Mouse (Mus musculus) liver, embryonic 12.5 days (tissue): Measurements from ENCODE around the gene Bmp8b. TPM values are rescaled to one million over a fixed set of nuclear protein-coding genes. Genes with fewer than 3 reads are reported as not detected.

Experiments used
- ATAC-seq: fragments of 200-750 bp; cut with Nextera tagmentation; 2 replicates; pipeline ENCODE4 v1.8.0; 2017; ENCODE audit warnings: moderate number of reproducible peaks, mild to moderate bottlenecking, moderate library complexity
- H3K27ac ChIP-seq: fragments of 300-500 bp; sonication (generic); 2 replicates; pipeline ENCODE4 v1.5.1; 2016; ENCODE audit warnings: mild to moderate bottlenecking
- H3K27me3 ChIP-seq: fragments of 300-500 bp; sonication (generic); replicated peaks from 2 replicates; pipeline ENCODE4 v1.6.1; 2016; ENCODE audit warnings: mild to moderate bottlenecking, moderate library complexity
- H3K36me3 ChIP-seq: fragments of 300-500 bp; sonication (generic); 2 replicates; pipeline ENCODE4 v1.6.1; 2016; ENCODE audit warnings: mild to moderate bottlenecking, moderate library complexity
- H3K4me1 ChIP-seq: fragments of 300-500 bp; sonication (generic); 2 replicates; pipeline ENCODE4 v1.6.1; 2016
- H3K4me2 ChIP-seq: fragments of 300-500 bp; sonication (generic); 2 replicates; pipeline ENCODE4 v1.6.1; 2016; ENCODE audit warnings: mild to moderate bottlenecking, moderate library complexity
- H3K4me3 ChIP-seq: fragments of 300-500 bp; sonication (generic); 2 replicates; pipeline ENCODE4 v1.5.1; 2016; ENCODE audit warnings: mild to moderate bottlenecking, moderate library complexity
- H3K9ac ChIP-seq: fragments of 300-500 bp; sonication (generic); 2 replicates; pipeline ENCODE4 v1.6.1; 2016; ENCODE audit warnings: mild to moderate bottlenecking, moderate library complexity
- H3K9me3 ChIP-seq: fragments of 300-500 bp; sonication (generic); replicated peaks from 2 replicates; pipeline ENCODE4 v1.6.1; 2016; ENCODE audit warnings: mild to moderate bottlenecking, moderate library complexity
- WGBS: fragments of 180-500 bp; shearing (Covaris S2); methylation state at CpG from one replicate; pipeline ENCODE4 v1.1.7; 2016; ENCODE audit not compliant: insufficient replicate concordance; 5-methylcytosine and 5-hydroxymethylcytosine counted together
- polyA plus RNA-seq: library from polyadenylated mRNA; unstranded; fragments of >200 nt; fragmentation: Nextera tagmentation; extraction: Ambion mirVana; gene quantifications from 2 replicates; pipeline ENCODE4 v1.2.1, GENCODE M21; 2016

Gene Bmp8b
- 1.3 and 1.5 TPM in 2 replicates for polyA plus RNA-seq

GRCm38 (mm10) chr4:123104651-123105450 is at the start of gene Bmp8b:
TSS of gene Bmp8b (plus strand) at chr4:123105165.
- Histone ChIP-seq H3K36me3 (no peaks in the 10 kb centered on the region), H3K9me3 (no peaks in the 10 kb centered on the region; the same call in 1 of the 2 replicates), H3K27me3 (peaks cover 64% of the 10 kb centered on the region), H3K4me3 (peak within 1 kb of the TSS; percentile 41), H3K4me2 (peak within 1 kb of the TSS; percentile 56), H3K9ac (0 out of 2 replicates have a peak within 1 kb of the TSS, but pooled peaks have one; percentile 7), H3K4me1 (peaks cover 9% of the 10 kb centered on the region), H3K27ac (no peak within 1 kb of the TSS)
- peak; percentile 52 for ATAC-seq
- 9% methylated on average over 75 of the region's 75 CpGs for WGBS

- H3K9ac ChIP-seq = no peak overlapping the region
- H3K4me3 ChIP-seq = no peak overlapping the region
- ATAC-seq = no peak
- peaks cover 49% of the 10 kb centered on the region for H3K36me3 ChIP-seq
- no peak overlapping the region for H3K27ac ChIP-seq
- H3K27me3 ChIP-seq = no peaks in the 10 kb centered on the region
- H3K4me2 ChIP-seq = no peak overlapping the region
- H3K9me3 ChIP-seq = no peaks in the 10 kb centered on the region
- H3K4me1 ChIP-seq = no peaks in the 10 kb centered on the region
- WGBS = 75% methylated on average over 3 of the region's 3 CpGs
Observed at GRCm38 (mm10) chr4:123056560-123057109, 48.3 kb upstream of the Bmp8b start.

- no peaks in the 10 kb centered on the region for H3K27me3 ChIP-seq
- no peaks in the 10 kb centered on the region for H3K9me3 ChIP-seq
- H3K4me1 ChIP-seq = no peaks in the 10 kb centered on the region
- WGBS = 34% methylated on average over 1 of the region's 1 CpGs
- H3K36me3 ChIP-seq = peaks cover 36% of the 10 kb centered on the region
- peak; percentile 54; the same call in 1 of the 2 replicates for ATAC-seq
- no peak overlapping the region for H3K9ac ChIP-seq
- H3K27ac ChIP-seq = no peak overlapping the region
- no peak overlapping the region for H3K4me2 ChIP-seq
- H3K4me3 ChIP-seq = no peak overlapping the region
Observed at GRCm38 (mm10) chr4:123057957-123058356, 47.0 kb upstream of the Bmp8b start.

- H3K27ac ChIP-seq = no peak overlapping the region
- H3K4me1 ChIP-seq = no peaks in the 10 kb centered on the region
- peaks cover 4% of the 10 kb centered on the region; the same call in 1 of the 2 replicates for H3K27me3 ChIP-seq
- H3K36me3 ChIP-seq = no peaks in the 10 kb centered on the region
- H3K4me3 ChIP-seq = no peak overlapping the region
- no peak overlapping the region for H3K4me2 ChIP-seq
- H3K9ac ChIP-seq = no peak overlapping the region
- ATAC-seq = no peak
- H3K9me3 ChIP-seq = no peaks in the 10 kb centered on the region
- WGBS = 58% methylated on average over 5 of the region's 5 CpGs
Observed at GRCm38 (mm10) chr4:123061744-123062143, 43.2 kb upstream of the Bmp8b start.

GRCm38 (mm10) chr4:123068646-123069045 is 36.3 kb upstream of the Bmp8b start:
- ATAC-seq = no peak
- no peak overlapping the region for H3K27ac ChIP-seq
- H3K36me3 ChIP-seq = no peaks in the 10 kb centered on the region
- H3K4me2 ChIP-seq = no peak overlapping the region
- no peaks in the 10 kb centered on the region for H3K9me3 ChIP-seq
- H3K27me3 ChIP-seq = peaks cover 31% of the 10 kb centered on the region
- no peak overlapping the region for H3K4me3 ChIP-seq
- peaks cover 11% of the 10 kb centered on the region for H3K4me1 ChIP-seq
- H3K9ac ChIP-seq = no peak overlapping the region
- WGBS = 26% methylated on average over 6 of the region's 6 CpGs

- H3K4me1 ChIP-seq = peaks cover 11% of the 10 kb centered on the region
- H3K4me3 ChIP-seq = peak overlapping the region; percentile 32
- ATAC-seq = peak; percentile 76
- H3K27ac ChIP-seq = no peak overlapping the region
- no peak overlapping the region for H3K9ac ChIP-seq
- H3K4me2 ChIP-seq = peak overlapping the region; percentile 56
- peaks cover 40% of the 10 kb centered on the region for H3K27me3 ChIP-seq
- H3K36me3 ChIP-seq = no peaks in the 10 kb centered on the region
- no peaks in the 10 kb centered on the region for H3K9me3 ChIP-seq
- WGBS = 3% methylated on average over 13 of the region's 13 CpGs
Observed at GRCm38 (mm10) chr4:123071266-123071966, 33.5 kb upstream of the Bmp8b start.

GRCm38 (mm10) chr4:123076928-123077327 is 28.0 kb upstream of the Bmp8b start:
- H3K9me3 ChIP-seq = no peaks in the 10 kb centered on the region
- ATAC-seq = no peak
- H3K27ac ChIP-seq = no peak overlapping the region
- WGBS = 68% methylated on average over 8 of the region's 8 CpGs
- no peak overlapping the region for H3K4me3 ChIP-seq
- H3K36me3 ChIP-seq = no peaks in the 10 kb centered on the region
- no peak overlapping the region for H3K9ac ChIP-seq
- H3K4me1 ChIP-seq = peaks cover 16% of the 10 kb centered on the region
- H3K4me2 ChIP-seq = no peak overlapping the region
- peaks cover 23% of the 10 kb centered on the region for H3K27me3 ChIP-seq

- ATAC-seq = peak; percentile 72
Observed at GRCm38 (mm10) chr4:123078231-123078630, 26.7 kb upstream of the Bmp8b start.

GRCm38 (mm10) chr4:123080791-123081190 is 24.2 kb upstream of the Bmp8b start:
- H3K9me3 ChIP-seq = no peaks in the 10 kb centered on the region
- no peaks in the 10 kb centered on the region for H3K36me3 ChIP-seq
- H3K9ac ChIP-seq = no peak overlapping the region
- peaks cover 15% of the 10 kb centered on the region for H3K4me1 ChIP-seq
- no peak overlapping the region for H3K27ac ChIP-seq
- WGBS = 55% methylated on average over 13 of the region's 13 CpGs
- peaks cover 13% of the 10 kb centered on the region for H3K27me3 ChIP-seq
- H3K4me2 ChIP-seq = no peak overlapping the region
- ATAC-seq = no peak
- no peak overlapping the region for H3K4me3 ChIP-seq

More at GRCm38 (mm10) chr4:123078231-123078630, 26.7 kb upstream of the Bmp8b start:
- Histone ChIP-seq H3K9ac (no peak overlapping the region), H3K9me3 (no peaks in the 10 kb centered on the region), H3K36me3 (no peaks in the 10 kb centered on the region), H3K27ac (no peak overlapping the region), H3K4me1 (peaks cover 15% of the 10 kb centered on the region), H3K4me3 (no peak overlapping the region), H3K4me2 (peak overlapping the region; percentile 15), H3K27me3 (peaks cover 25% of the 10 kb centered on the region)
- 40% methylated on average over 4 of the region's 4 CpGs for WGBS

- peaks cover 15% of the 10 kb centered on the region for H3K4me1 ChIP-seq
- ATAC-seq = peak; percentile 27; the same call in 1 of the 2 replicates
- no peaks in the 10 kb centered on the region for H3K9me3 ChIP-seq
- 68% methylated on average over 20 of the region's 20 CpGs for WGBS
- no peak overlapping the region for H3K4me2 ChIP-seq
- no peaks in the 10 kb centered on the region for H3K36me3 ChIP-seq
- H3K4me3 ChIP-seq = no peak overlapping the region
- peaks cover 13% of the 10 kb centered on the region for H3K27me3 ChIP-seq
- no peak overlapping the region for H3K9ac ChIP-seq
- no peak overlapping the region for H3K27ac ChIP-seq
Observed at GRCm38 (mm10) chr4:123082283-123083163, 22.4 kb upstream of the Bmp8b start.

GRCm38 (mm10) chr4:123083323-123083902 is 21.6 kb upstream of the Bmp8b start:
- 48% methylated on average over 13 of the region's 13 CpGs for WGBS
- Histone ChIP-seq H3K36me3 (no peaks in the 10 kb centered on the region), H3K4me3 (no peak overlapping the region), H3K9ac (no peak overlapping the region), H3K4me1 (peaks cover 6% of the 10 kb centered on the region), H3K4me2 (no peak overlapping the region), H3K27ac (no peak overlapping the region), H3K9me3 (no peaks in the 10 kb centered on the region), H3K27me3 (peaks cover 13% of the 10 kb centered on the region)
- no peak for ATAC-seq
